Mouse (Mus musculus) stomach, postnatal 0 days (tissue): ENCODE results near the gene Trappc10. TPM values are rescaled to one million over a fixed set of nuclear protein-coding genes. Genes with fewer than 3 reads are reported as not detected.
A peak's percentile ranks its signal among the peaks of the same experiment; 100 is the strongest.

Experiments
- ATAC-seq: fragments of 200-750 bp; cut with Nextera tagmentation; 2 replicates; pipeline ENCODE4 v1.8.0; 2017; ENCODE audit not compliant: low FRiP score, low TSS enrichment
- DNase-seq: peaks from one replicate; pipeline ENCODE4 v3.0.0-alpha.2; 2016; ENCODE audit warnings: low spot score
- H3K27ac ChIP-seq: fragments of 300-500 bp; sonication (generic); replicated peaks from 2 replicates; pipeline ENCODE4 v1.5.1; 2014; ENCODE audit warnings: mild to moderate bottlenecking, control low read depth
- H3K27me3 ChIP-seq: fragments of 300-500 bp; sonication (generic); 2 replicates; pipeline ENCODE4 v1.6.1; 2014; ENCODE audit warnings: low read length; ENCODE audit not compliant: control insufficient read depth, insufficient read depth
- H3K36me3 ChIP-seq: fragments of 300-500 bp; sonication (generic); 2 replicates; pipeline ENCODE4 v1.6.1; 2014; ENCODE audit warnings: low read length, mixed read lengths; ENCODE audit not compliant: control insufficient read depth, insufficient read depth
- H3K4me1 ChIP-seq: fragments of 300-500 bp; sonication (generic); replicated peaks from 2 replicates; pipeline ENCODE4 v1.6.1; 2014; ENCODE audit warnings: antibody characterized with exemption; ENCODE audit not compliant: control insufficient read depth, insufficient read depth
- H3K4me2 ChIP-seq: fragments of 300-500 bp; sonication (generic); replicated peaks from 2 replicates; pipeline ENCODE4 v1.6.1; 2014; ENCODE audit warnings: low read depth, mild to moderate bottlenecking, control low read depth, moderate library complexity
- H3K4me3 ChIP-seq: fragments of 300-500 bp; sonication (generic); 2 replicates; pipeline ENCODE4 v1.5.1; 2014; ENCODE audit warnings: low read depth, low read length, control low read depth
- H3K9ac ChIP-seq: fragments of 300-500 bp; sonication (generic); 2 replicates; pipeline ENCODE4 v1.6.1; 2014; ENCODE audit warnings: mild to moderate bottlenecking, low read length, control low read depth, mixed read lengths
- H3K9me3 ChIP-seq: fragments of 300-500 bp; sonication (generic); 2 replicates; pipeline ENCODE4 v1.6.1; 2016; ENCODE audit warnings: low read length; ENCODE audit not compliant: control insufficient read depth
- CTCF ChIP-seq: IDR thresholded peaks from 2 replicates; pipeline ENCODE4 v1.5.1; 2016; ENCODE audit warnings: antibody characterized with exemption, low read depth, mild to moderate bottlenecking, moderate library complexity
- EP300 ChIP-seq: optimal IDR thresholded peaks from 2 replicates; pipeline ENCODE3; 2016; ENCODE audit warnings: antibody characterized with exemption
- WGBS: fragments of 180-500 bp; shearing (Covaris S2); extraction: QIAGEN DNeasy Blood & Tissue Kit; methylation state at CpG from one replicate; pipeline ENCODE4 v1.1.7; 2014; 5-methylcytosine and 5-hydroxymethylcytosine counted together
- polyA plus RNA-seq: library from polyadenylated mRNA; unstranded; fragments of >200 nt; fragmentation: Nextera tagmentation; extraction: Ambion mirVana; gene quantifications from 2 replicates; pipeline ENCODE4 v1.2.1, GENCODE M21; 2015

Trappc10 gene
- polyA plus RNA-seq, 1 experiment from 2014 or later: 17.8 TPM

- no peak overlapping the region for H3K27ac ChIP-seq
- WGBS: 81% methylated on average over 5 of the region's 5 CpGs
Measured at GRCm38 (mm10) chr10:78228560-78228928, 15.9 kb downstream of the Trappc10 start.

GRCm38 (mm10) chr10:78227875-78228559, 16.4 kb downstream of the Trappc10 start:
- Histone ChIP-seq H3K4me1 (no peaks in the 10 kb centered on the region), H3K27me3 (no peaks in the 10 kb centered on the region), H3K27ac (no peak overlapping the region), H3K4me3 (no peak overlapping the region), H3K4me2 (no peak overlapping the region), H3K36me3 (peaks cover 10% of the 10 kb centered on the region; the same call in 1 of the 2 replicates), H3K9me3 (no peaks in the 10 kb centered on the region), H3K9ac (no peak overlapping the region)
- TF ChIP-seq CTCF (no peak), EP300 (no peak)
- no peak for DNase-seq
- no peak for ATAC-seq
- 84% methylated on average over 8 of the region's 8 CpGs for WGBS

More at GRCm38 (mm10) chr10:78228560-78228928, 15.9 kb downstream of the Trappc10 start:
- TF ChIP-seq CTCF: no peak
- TF ChIP-seq EP300: no peak
- Histone ChIP-seq H3K9me3 (no peaks in the 10 kb centered on the region), H3K4me3 (no peak overlapping the region), H3K36me3 (peaks cover 10% of the 10 kb centered on the region; the same call in 1 of the 2 replicates), H3K4me1 (no peaks in the 10 kb centered on the region), H3K27me3 (no peaks in the 10 kb centered on the region), H3K9ac (no peak overlapping the region), H3K4me2 (no peak overlapping the region)
- DNase-seq: no peak
- ATAC-seq: no peak

- no peak for DNase-seq
- WGBS: 72% methylated on average over 6 of the region's 6 CpGs
- no peak for TF ChIP-seq CTCF
- TF ChIP-seq EP300: no peak
- no peak for ATAC-seq
- Histone ChIP-seq H3K4me1 (no peaks in the 10 kb centered on the region), H3K4me3 (no peak overlapping the region), H3K36me3 (peaks cover 17% of the 10 kb centered on the region), H3K9ac (no peak overlapping the region), H3K9me3 (no peaks in the 10 kb centered on the region), H3K27me3 (no peaks in the 10 kb centered on the region), H3K27ac (0 out of 2 replicates have a peak overlapping the region, but pooled peaks have one; percentile 30), H3K4me2 (no peak overlapping the region)
Measured at GRCm38 (mm10) chr10:78224136-78224535, 20.3 kb downstream of the Trappc10 start.

DNA sequence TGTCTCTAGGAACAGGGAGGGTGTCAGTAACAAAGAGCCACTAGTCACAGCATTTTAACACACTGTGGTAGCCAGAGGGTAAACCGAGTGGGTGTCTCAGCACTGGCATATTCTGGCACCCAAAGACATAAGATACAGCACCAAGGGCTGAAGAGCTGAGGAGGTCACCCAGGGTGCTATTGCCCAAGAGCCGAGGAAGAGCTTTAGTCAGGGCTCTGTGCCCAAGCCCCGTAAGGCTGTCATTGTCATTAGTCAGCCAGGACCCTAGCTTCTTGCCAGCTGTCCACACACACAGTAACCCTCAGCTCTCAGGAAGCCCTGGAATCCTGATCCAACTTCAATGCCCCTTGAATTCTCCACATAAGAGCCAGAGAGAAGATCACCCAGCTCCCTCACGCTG, 21.5 kb downstream of the Trappc10 start:
- Histone ChIP-seq H3K9me3 (no peaks in the 10 kb centered on the region), H3K36me3 (peaks cover 11% of the 10 kb centered on the region), H3K4me1 (no peaks in the 10 kb centered on the region), H3K27ac (no peak overlapping the region), H3K27me3 (no peaks in the 10 kb centered on the region), H3K4me3 (no peak overlapping the region), H3K9ac (no peak overlapping the region; the same call in 1 of the 2 replicates), H3K4me2 (no peak overlapping the region)
- 76% methylated on average over 4 of the region's 4 CpGs for WGBS
- DNase-seq (no peak), ATAC-seq (no peak)
- TF ChIP-seq CTCF: no peak
- TF ChIP-seq EP300: no peak

DNA sequence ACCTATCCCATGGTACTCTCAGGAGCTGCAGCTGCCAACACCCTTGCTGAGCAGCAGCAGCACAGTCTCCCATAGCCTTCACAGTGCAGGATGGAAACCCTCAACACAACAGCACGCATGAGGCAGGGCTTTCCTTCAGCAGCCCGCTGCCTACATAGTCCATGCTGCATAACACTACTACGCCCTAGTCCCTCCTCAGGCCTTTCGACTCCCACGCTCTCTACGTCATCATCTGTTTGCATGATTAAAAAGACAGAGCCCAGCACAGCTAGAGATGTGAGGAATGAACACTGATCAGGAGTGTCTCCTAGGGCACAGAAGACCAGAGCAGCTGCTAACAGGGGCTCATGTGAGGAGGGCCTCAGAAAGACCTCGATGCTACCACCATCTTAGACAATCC, 23.1 kb downstream of the Trappc10 start:
- no peak for DNase-seq
- TF ChIP-seq CTCF: no peak
- no peak for TF ChIP-seq EP300
- Histone ChIP-seq H3K4me1 (no peaks in the 10 kb centered on the region), H3K9me3 (no peaks in the 10 kb centered on the region), H3K27me3 (no peaks in the 10 kb centered on the region), H3K4me3 (no peak overlapping the region), H3K27ac (no peak overlapping the region), H3K4me2 (no peak overlapping the region), H3K36me3 (peaks cover 10% of the 10 kb centered on the region), H3K9ac (no peak overlapping the region)
- no peak for ATAC-seq
- WGBS: 92% methylated on average over 7 of the region's 7 CpGs

DNA sequence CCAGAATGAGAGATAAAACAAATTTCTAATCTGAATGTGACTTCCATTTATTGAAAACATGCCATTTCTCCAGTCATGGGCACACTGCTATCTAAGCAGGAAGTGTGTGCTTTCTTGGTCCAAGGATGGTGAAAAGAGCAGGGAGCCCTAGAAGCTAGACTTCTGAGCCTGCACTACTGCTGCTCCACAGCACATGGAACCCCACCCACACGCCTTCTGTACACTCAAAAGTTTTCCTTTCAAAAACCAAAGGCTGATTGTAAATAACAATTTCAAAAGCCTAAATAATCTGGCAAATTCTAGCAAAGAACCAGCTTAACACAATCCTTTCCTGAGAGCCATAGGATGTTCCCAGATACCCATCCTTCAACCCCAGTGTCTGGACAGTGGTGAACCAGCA, 24.9 kb downstream of the Trappc10 start:
- Histone ChIP-seq H3K9me3 (no peaks in the 10 kb centered on the region), H3K27me3 (no peaks in the 10 kb centered on the region), H3K4me1 (no peaks in the 10 kb centered on the region), H3K4me2 (no peak overlapping the region), H3K27ac (no peak overlapping the region), H3K4me3 (no peak overlapping the region), H3K36me3 (peaks cover 12% of the 10 kb centered on the region), H3K9ac (no peak overlapping the region)
- DNase-seq (no peak), ATAC-seq (no peak)
- no peak for TF ChIP-seq EP300
- TF ChIP-seq CTCF: no peak
- WGBS: 82% methylated on average over 1 of the region's 1 CpGs
